Mouse (Mus musculus) frontal cortex, postnatal 10 days (tissue): ENCODE data around the gene App.

ENCODE experiments used
- DNase-seq, 2 experiments: peaks; one replicate each; pipeline ENCODE4 v3.0.0; 2022; ENCODE audit warnings: low spot score in 2 of 2, mixed read lengths in 1 of 2

App gene

DNA sequence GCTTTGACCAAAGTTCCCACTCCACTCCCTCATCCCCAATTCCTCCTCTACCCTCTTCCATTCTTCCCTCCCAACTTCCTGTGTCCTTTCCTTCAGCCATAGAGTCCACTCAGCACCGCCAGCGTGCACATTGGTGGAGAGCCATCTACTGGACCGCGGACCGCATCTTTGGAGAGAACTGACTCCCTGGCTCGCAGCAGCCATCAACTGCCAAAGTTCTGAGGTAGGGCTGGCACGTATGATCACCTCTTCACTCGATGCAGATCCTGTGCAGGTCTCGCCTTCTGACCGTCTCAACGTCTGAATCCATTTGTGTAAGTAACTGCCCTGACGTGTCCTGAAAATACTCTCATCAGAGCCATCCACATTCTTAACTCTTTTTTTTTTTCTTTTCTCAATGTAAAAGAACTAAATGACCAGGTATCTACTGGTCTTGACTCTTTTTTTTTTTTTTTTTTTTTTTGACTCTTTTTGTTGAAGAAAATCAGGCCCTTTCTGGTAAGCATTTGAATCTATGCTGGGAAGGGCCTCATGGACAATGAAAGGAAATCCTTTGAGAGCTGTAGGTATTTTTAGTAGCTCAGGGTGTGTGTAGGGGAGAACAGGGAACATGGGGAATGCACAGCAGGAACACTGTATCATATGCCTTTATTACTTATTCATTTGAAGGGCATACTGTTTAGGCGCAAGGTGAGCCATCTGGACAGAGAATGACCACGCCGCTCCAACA lies 200.0 kb downstream of the App start:
- no peak for DNase-seq

DNA sequence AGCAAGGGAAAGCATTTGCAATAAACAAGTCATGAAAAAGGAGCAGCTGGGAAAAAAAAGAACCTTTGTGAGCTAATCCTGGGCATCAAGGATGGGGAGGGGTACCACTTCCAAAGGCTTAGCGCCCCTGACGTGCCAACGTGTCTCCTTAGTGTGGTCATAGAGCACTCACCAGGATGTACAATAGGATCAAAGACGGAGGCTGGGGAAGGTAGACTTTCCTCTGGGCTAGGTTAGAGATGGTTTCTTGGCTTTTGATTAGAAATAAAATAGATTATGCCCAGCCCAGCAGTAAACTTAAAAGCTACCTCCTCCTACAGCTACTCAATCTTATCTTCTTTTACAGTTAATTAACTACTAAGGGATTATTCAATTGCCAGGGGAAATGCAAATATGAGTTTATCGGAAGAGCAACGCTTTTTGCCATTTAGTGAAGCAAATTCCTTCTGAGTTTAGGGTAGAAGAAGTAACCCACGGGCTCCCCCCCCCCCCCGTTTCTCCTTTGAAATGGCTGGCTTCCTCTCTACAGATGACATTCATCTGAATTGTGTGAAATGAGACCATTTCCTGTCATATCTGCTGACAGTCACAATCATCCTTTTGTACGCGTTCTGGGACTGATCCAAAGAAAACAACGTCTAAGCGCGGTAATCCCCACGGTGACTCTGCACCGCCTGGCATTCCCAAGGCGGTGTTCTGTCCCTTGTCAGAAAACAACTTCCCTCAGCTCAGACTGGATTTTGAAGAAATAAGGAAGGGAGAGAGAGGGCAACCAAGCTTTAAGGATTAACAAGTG lies 201.8 kb downstream of the App start:
- DNase-seq, result no peak

DNA sequence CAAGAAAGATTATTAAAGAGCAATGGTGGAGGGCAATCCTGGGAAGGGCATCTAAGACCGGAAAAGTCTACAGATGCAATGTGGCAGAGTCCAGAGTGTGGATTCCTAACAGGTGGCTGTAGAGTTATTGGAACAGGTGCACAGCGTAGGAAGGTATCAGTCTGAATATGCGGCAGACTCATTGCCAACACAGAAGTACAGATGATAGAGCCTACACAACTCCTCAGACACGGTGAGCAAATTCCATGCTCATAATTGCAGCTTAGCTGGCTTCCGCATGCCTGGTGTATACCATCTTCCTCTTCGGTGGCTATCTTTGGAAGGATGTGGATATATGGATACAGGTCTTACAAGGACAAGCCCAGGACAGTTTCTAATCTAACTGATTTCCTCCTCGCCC lies 204.5 kb downstream of the App start:
- DNase-seq, result no peak

GRCm38 (mm10) chr16:84966983-84967382 lies 206.6 kb downstream of the App start:
- DNase-seq, result no peak

DNA sequence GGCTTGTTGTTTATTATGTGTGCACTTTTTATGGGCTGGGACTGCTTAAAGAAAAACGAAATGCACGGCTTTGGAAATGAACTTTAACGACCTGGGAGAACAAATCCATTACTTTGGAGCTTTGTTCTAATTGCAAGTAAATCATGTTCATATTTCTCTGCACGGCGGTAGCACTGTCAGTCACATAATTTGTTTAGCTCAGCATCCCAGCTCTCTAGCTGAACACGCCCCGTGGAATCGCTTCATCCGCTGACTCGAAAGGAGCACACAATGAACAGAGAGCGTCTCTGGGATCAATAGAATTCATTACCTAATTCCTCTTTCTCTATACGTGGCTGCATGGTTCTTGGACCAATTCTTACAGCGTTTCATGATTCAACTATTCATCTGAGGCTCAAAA lies 207.5 kb downstream of the App start:
- no peak for DNase-seq

DNA sequence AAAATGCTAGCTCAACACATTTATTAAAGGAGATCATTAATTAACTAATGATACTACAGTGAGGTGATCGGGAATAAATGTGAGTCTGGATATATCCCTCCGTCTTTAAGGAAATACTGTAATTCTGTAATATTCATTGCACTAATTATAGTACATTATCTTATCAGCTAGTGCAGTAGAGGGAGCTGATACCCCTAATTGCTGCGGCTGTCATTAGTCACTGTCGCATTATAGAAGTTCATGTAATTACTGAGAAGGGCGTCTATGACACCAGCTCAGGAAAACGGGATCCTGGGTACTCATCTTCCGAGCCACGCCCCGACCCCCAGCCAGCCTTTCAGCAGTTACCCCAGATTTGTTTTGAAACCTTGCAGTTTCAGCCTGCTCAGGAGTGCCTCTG lies 209.6 kb downstream of the App start:
- DNase-seq, result no peak

GRCm38 (mm10) chr16:84963527-84963926 lies 210.0 kb downstream of the App start:
- no peak for DNase-seq

GRCm38 (mm10) chr16:84957253-84957652 lies 216.3 kb downstream of the App start:
- DNase-seq, result no peak

GRCm38 (mm10) chr16:84956690-84957089 lies 216.9 kb downstream of the App start:
- DNase-seq, result no peak

- no peak for DNase-seq
Measured at GRCm38 (mm10) chr16:84955840-84956239, 217.7 kb downstream of the App start.

DNA sequence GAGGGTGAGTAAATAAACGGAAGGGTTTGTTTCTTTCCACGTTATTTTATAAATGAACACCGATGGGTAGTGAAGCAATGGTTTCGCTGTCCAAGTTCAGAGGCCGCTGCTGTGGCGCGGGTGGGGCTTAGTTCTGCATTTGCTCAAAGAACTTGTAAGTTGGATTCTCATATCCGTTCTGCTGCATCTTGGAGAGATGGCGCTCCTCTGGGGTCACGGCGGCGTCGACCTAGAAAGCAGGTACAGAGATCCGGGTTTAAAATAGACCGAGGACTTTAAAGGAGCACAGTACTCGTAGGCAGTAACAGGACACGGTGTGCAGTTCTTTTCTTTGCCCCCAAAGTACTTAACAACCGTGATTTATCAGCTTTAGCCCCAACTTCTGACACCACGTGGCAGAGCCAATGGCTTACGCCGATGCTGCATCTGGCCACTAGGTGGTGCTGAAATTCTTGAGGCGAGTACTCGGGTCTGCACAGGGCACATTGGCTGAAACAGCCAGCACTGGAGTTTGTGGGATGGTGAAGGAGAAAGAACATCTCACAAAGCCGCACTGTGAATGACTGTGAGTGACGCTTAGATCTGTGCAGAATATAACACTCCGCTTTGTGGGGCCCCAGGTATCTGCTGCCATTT lies 218.2 kb downstream of the App start:
- DNase-seq, result peak; percentile 74 to 85

GRCm38 (mm10) chr16:84931024-84931423 lies 242.5 kb downstream of the App start:
- no peak for DNase-seq

GRCm38 (mm10) chr16:84927827-84928226 lies 245.7 kb downstream of the App start:
- no peak for DNase-seq

DNA sequence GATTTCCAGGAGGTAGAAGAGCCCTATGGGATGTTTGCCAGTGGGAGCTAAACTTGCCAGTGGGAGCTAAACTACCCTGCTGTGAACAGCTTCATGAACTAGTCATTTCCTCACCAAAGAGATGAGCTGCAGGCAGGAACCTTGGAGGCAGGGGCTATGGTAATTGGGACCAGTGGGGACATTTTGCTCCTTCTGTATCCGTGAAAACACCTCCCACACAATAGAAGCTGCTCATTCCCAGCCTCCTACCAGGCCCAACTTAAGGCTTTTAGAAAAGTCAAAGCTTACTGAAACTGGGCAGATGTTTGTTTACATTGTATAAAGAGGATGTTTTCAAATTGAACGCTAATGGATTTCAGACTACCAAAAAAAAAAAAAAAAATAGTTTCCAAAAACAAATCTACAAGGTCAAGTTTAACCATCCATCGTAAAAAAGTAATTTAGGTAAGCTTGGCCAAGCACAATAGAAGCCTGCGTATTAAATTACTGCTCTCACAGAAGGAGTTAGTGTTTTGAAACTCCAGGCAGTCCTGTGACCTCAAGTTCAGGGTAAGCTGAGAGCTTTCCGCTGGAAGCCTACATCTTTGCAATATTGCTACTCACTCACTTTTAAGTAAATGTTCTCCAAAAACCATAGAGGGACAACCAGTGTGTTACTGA lies 253.8 kb downstream of the App start:
- DNase-seq, result no peak

- DNase-seq, result no peak
Measured at GRCm38 (mm10) chr16:84919087-84919486, 254.5 kb downstream of the App start.

- no peak for DNase-seq
Measured at GRCm38 (mm10) chr16:84916772-84917171, 256.8 kb downstream of the App start.

DNA sequence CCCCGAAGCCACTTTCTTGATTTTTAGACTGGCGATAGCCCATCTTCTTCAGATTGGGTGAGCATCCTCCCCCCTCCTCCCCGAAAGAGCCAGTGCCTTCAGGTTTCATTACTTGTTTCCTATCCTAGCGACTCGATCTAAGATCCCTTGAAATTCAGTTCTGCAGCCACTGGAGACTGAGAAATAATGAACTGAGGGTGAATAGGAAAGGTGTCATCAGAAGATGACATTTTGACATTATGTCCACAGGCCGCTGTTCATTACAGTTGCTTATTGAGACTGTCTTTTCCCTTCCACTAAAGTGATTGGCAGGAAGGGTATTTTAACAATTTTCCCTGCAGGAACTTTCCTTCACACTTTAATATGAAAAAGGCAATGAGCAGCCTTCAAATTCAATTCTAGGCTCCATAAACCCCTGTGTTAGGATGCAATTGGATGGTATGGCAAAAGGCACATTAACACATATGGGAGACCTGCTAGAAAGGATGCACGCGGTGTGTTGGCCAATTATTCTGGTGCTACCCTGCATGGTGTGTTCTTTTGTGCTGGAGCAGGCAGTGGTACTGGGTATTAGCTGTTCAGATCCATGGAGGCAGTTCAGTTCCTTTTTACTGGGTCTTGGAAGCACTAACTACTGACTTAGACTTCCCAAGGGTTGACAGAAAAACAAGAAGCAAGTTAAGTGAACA lies 261.9 kb downstream of the App start:
- DNase-seq, result no peak

DNA sequence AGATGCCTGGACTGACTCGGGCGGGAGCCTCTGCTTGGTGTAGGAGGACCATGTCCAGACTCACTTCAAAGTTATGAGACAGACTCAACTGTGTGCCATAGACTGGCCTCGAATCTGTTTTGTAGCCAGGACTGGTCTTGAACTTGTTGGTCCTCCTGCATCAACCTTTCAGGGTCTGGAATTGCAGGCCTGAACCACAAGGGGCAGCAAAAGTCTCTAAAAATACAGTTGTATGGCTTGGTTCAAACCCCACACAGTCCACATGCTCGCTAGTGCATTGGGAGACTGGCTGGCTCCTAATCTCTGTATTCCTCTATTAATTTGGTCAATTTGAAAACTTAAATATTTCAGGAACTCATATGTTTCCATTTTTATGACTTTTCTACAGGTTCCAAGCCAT lies 270.6 kb downstream of the App start:
- DNase-seq, result no peak
